Mouse (Mus musculus) hindbrain, embryonic 12.5 days (tissue): Measurements from ENCODE around the gene D17Wsu92e. TPM values are rescaled to one million over a fixed set of nuclear protein-coding genes. Genes with fewer than 3 reads are reported as not detected.

Experiments
- ATAC-seq: fragments of 200-750 bp; cut with Nextera tagmentation; 2 replicates; pipeline ENCODE4 v1.8.0; 2017; ENCODE audit warnings: moderate TSS enrichment; ENCODE audit not compliant: low FRiP score
- H3K27ac ChIP-seq: fragments of 300-500 bp; sonication (generic); 2 replicates; pipeline ENCODE4 v1.5.1; 2016; ENCODE audit warnings: mild to moderate bottlenecking
- H3K27me3 ChIP-seq: fragments of 300-500 bp; sonication (generic); 2 replicates; pipeline ENCODE4 v1.6.1; 2016; ENCODE audit warnings: mild to moderate bottlenecking
- H3K36me3 ChIP-seq: fragments of 300-500 bp; sonication (generic); 2 replicates; pipeline ENCODE4 v1.6.1; 2016; ENCODE audit warnings: mild to moderate bottlenecking
- H3K4me1 ChIP-seq: fragments of 300-500 bp; sonication (generic); 2 replicates; pipeline ENCODE4 v1.6.1; 2016
- H3K4me2 ChIP-seq: fragments of 300-500 bp; sonication (generic); replicated peaks from 2 replicates; pipeline ENCODE4 v1.6.1; 2016; ENCODE audit warnings: mild to moderate bottlenecking
- H3K4me3 ChIP-seq: fragments of 300-500 bp; sonication (generic); 2 replicates; pipeline ENCODE4 v1.5.1; 2016; ENCODE audit warnings: mild to moderate bottlenecking
- H3K9ac ChIP-seq: fragments of 300-500 bp; sonication (generic); 2 replicates; pipeline ENCODE4 v1.6.1; 2016; ENCODE audit warnings: mild to moderate bottlenecking, moderate library complexity
- H3K9me3 ChIP-seq: fragments of 300-500 bp; sonication (generic); replicated peaks from 2 replicates; pipeline ENCODE4 v1.6.1; 2016; ENCODE audit warnings: mild to moderate bottlenecking
- WGBS: fragments of 180-500 bp; shearing (Covaris S2); methylation state at CpG from one replicate; pipeline ENCODE4 v1.1.7; 2016; 5-methylcytosine and 5-hydroxymethylcytosine counted together
- polyA plus RNA-seq: library from polyadenylated mRNA; unstranded; fragments of >200 nt; fragmentation: Nextera tagmentation; extraction: Ambion mirVana; gene quantifications from 2 replicates; pipeline ENCODE4 v1.2.1, GENCODE M21; 2016

Gene D17Wsu92e
- polyA plus RNA-seq, 1 experiment from 2014 or later = 13.7 TPM

DNA sequence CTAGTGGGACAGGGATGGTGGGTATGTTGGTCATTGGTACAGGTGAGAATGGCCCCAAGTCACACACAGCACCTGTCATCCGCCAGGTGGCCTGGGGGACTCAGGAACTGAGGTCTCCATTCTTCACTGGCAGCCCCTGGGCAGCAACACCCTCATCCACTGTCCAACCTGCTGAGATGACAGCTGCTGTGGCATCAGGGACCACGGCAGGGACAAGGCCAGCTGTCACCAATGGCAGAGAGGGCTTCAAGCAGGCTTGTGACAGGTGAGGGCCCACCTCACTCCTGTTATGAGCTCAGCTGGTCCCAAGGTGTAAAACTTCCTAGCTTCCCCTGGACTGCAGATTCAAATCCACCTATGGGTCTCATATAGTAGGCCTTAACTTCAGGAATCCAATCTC, 72.3 kb downstream of the D17Wsu92e start:
- Histone ChIP-seq H3K4me3 (no peak overlapping the region), H3K9ac (no peak overlapping the region), H3K4me1 (peaks cover 5% of the 10 kb centered on the region), H3K36me3 (peaks cover 6% of the 10 kb centered on the region; the same call in 1 of the 2 replicates), H3K9me3 (no peaks in the 10 kb centered on the region), H3K27ac (no peak overlapping the region), H3K4me2 (no peak overlapping the region), H3K27me3 (no peaks in the 10 kb centered on the region)
- 89% methylated on average over 2 of the region's 2 CpGs for WGBS
- ATAC-seq = no peak

DNA sequence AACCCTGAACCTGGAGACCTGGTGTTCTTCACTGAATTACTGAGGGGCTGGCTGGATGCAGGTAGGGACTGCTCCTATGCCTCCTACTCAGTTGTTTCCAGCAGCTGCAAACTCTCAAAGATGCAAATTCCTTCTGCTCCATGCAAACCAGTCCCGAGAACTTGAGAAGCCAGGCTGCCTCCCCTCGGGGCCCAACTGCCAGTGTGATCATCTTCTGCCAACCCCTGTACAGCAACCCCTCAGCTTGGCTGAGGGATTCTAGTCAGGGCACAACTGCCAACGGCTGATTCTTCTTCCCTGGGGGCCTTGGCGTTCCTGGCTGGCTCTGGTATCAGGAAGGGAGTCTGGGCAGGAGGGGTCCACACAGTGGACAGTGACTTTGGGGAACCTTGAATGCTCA, 74.0 kb downstream of the D17Wsu92e start:
- H3K27ac ChIP-seq = no peak overlapping the region
- H3K9ac ChIP-seq = no peak overlapping the region
- H3K4me3 ChIP-seq = no peak overlapping the region
- WGBS = 58% methylated on average over 4 of the region's 4 CpGs
- peaks cover 5% of the 10 kb centered on the region for H3K4me1 ChIP-seq
- no peak for ATAC-seq
- H3K27me3 ChIP-seq = no peaks in the 10 kb centered on the region
- H3K4me2 ChIP-seq = no peak overlapping the region
- peaks cover 6% of the 10 kb centered on the region; the same call in 1 of the 2 replicates for H3K36me3 ChIP-seq
- H3K9me3 ChIP-seq = no peaks in the 10 kb centered on the region

DNA sequence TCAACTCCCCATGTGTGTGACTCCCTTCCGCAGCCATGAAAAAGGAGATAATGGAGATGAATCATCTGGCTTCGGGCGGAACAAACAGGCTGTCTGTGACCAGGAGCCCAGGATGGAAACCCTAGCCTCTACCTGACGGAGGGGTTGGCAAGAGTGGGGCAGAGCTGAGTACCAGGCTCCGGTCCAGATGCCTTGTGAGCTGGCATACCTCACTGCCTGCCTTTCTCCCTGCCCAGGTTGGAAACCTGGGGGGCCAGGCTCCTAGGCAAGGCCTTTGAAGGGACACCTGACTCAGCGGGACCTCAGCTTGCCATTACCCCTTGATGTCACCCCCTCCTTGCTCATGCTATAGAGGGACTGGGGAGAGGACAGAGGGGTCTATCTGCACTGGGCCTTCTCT, 79.5 kb downstream of the D17Wsu92e start:
- H3K4me1 ChIP-seq = no peaks in the 10 kb centered on the region
- WGBS = 88% methylated on average over 6 of the region's 6 CpGs
- no peak overlapping the region for H3K9ac ChIP-seq
- no peak overlapping the region for H3K27ac ChIP-seq
- ATAC-seq = no peak
- no peaks in the 10 kb centered on the region for H3K27me3 ChIP-seq
- H3K4me3 ChIP-seq = no peak overlapping the region
- H3K36me3 ChIP-seq = no peaks in the 10 kb centered on the region
- no peaks in the 10 kb centered on the region for H3K9me3 ChIP-seq
- no peak overlapping the region for H3K4me2 ChIP-seq

DNA sequence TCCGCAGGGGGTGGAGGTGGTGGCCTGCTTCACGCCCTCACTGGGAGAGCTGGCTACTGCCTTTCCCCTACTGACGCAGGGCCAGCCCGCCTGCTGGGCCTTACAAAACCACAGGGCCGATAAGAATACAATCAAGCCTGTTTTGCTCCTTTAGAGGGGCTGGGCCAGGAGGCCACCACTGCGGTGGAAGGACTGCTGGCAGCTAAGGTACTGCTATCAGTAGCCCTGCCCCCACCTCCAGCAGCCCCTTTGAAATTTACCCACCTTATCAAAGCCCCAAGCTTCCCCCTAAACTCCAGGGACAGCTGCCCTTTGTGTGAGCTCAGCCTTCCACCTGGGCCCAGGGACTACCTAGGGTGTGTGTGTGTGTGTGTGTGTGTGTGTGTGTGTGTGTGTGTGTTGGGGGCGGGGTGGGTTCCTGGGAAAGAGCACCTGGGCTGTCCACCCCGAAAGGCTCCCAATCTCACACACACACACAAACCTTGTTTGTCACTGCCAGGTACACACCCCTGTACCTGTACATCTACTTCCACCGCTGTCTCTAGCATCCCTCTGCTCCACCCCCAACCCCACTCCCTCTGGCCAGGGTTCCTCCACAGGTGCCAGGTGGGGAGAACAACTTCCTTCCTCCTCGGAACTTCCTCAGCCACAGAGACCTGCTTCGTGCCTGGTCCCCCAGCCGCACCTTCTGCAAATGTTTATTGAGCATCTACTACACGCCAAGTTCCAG, 85.9 kb downstream of the D17Wsu92e start:
- ATAC-seq = no peak
- Histone ChIP-seq H3K9ac (peak overlapping the region; percentile 32; the same call in 1 of the 2 replicates), H3K9me3 (no peaks in the 10 kb centered on the region), H3K27ac (no peak overlapping the region), H3K27me3 (no peaks in the 10 kb centered on the region), H3K4me2 (no peak overlapping the region), H3K4me3 (no peak overlapping the region), H3K4me1 (peaks cover 5% of the 10 kb centered on the region), H3K36me3 (no peaks in the 10 kb centered on the region)
- WGBS = 22% methylated on average over 11 of the region's 13 CpGs

DNA sequence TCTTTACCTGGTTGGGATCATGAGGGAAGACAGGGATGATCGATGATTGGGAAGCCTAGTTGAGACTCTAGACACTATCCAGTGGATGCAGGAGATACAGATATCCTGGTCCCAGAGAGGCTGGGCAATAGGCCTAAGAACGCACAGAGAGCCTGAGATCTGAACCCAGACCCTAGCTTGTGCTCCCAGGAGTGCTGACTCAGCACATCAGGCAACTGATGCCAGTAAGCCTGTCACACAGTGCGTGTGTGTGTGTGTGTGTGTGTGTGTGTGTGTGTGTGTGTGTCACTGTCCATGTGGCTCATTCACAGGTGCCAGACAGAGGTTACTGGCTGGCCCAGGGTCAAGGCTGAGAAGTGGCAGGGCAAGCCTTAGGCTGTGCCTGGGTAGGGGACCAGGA, 87.8 kb downstream of the D17Wsu92e start:
- H3K9ac ChIP-seq = no peak overlapping the region
- H3K4me1 ChIP-seq = peaks cover 5% of the 10 kb centered on the region
- no peak overlapping the region for H3K4me3 ChIP-seq
- H3K36me3 ChIP-seq = no peaks in the 10 kb centered on the region
- no peak for ATAC-seq
- H3K27ac ChIP-seq = no peak overlapping the region
- no peak overlapping the region for H3K4me2 ChIP-seq
- WGBS = 88% methylated on average over 3 of the region's 3 CpGs
- H3K9me3 ChIP-seq = no peaks in the 10 kb centered on the region
- H3K27me3 ChIP-seq = no peaks in the 10 kb centered on the region

DNA sequence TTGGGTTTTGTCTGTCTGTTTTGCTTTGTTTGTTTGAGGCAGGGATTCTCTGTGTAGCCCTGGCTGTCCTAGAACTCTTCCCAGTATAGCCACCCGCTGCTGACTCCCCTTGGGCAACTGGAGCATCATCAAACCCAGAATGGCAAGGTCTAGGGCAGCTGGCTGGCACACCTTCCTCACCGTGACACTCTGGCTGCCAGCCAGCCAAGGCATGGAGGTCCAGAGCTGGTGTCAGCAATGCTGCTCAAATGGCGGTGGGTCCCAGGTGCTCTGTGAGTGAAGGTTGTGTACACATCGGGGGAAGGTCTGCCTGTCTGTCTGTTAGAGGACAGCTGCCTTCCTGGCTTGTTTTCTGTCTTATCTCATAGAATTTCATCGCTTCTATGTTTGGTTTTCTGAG, 88.3 kb downstream of the D17Wsu92e start:
- H3K4me2 ChIP-seq = no peak overlapping the region
- H3K27ac ChIP-seq = no peak overlapping the region
- H3K4me3 ChIP-seq = no peak overlapping the region
- no peaks in the 10 kb centered on the region for H3K36me3 ChIP-seq
- ATAC-seq = no peak
- H3K27me3 ChIP-seq = no peaks in the 10 kb centered on the region
- H3K4me1 ChIP-seq = peaks cover 5% of the 10 kb centered on the region
- 83% methylated on average over 5 of the region's 5 CpGs for WGBS
- H3K9ac ChIP-seq = no peak overlapping the region
- no peaks in the 10 kb centered on the region for H3K9me3 ChIP-seq

DNA sequence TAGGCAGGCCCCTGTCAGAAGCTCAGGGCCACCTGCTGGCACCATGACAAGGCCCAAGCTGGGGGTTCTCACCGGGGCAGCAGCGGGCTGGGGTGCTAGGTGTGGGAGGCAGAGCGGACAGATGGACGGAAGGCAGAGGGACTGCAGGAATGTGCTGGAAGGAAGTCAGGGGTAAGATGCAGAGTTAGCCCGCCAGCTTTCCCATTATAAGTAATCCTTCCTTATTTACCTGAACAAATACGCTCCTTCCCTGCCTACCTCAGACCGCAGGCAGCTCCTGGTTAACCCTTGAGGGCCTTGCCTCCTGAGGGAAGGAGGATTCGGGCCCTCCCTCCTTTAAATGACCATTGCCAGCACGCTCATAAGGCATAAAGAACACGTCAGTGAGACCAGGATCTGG, 91.7 kb downstream of the D17Wsu92e start, which contains the start of gene Spdef:
Spdef (minus strand) TSS at position 186 of the 400 bp plus-strand sequence.
- Histone ChIP-seq H3K27ac (no peak within 1 kb of the TSS), H3K9me3 (no peaks in the 10 kb centered on the region), H3K4me3 (no peak within 1 kb of the TSS), H3K4me2 (no peak within 1 kb of the TSS), H3K36me3 (no peaks in the 10 kb centered on the region), H3K9ac (no peak within 1 kb of the TSS), H3K27me3 (peaks cover 3% of the 10 kb centered on the region; the same call in 1 of the 2 replicates), H3K4me1 (peaks cover 12% of the 10 kb centered on the region)
- 83% methylated on average over 10 of the region's 10 CpGs for WGBS
- ATAC-seq = no peak

DNA sequence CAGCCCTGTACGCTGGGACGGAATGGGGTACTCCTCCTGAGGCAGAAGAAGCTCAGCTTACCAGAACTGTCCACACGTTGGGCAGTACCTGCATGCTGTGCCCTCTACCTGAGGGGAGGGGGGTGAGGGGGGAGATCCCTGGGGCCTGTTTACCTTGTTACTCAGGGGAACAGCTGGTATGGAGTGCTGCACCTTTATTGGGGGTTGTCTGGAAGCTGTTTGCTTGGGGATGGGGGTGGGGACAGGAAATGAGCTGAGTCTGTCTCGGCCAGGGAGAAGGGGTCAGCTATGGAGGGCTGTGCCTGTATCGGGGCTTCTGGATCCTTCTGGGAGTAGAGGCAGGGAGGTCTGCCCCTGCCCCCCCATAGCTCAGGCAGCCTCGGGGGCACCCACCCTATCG, 93.9 kb downstream of the D17Wsu92e start:
- no peaks in the 10 kb centered on the region for H3K9me3 ChIP-seq
- no peaks in the 10 kb centered on the region for H3K36me3 ChIP-seq
- ATAC-seq = no peak
- H3K27me3 ChIP-seq = peaks cover 3% of the 10 kb centered on the region; the same call in 1 of the 2 replicates
- 53% methylated on average over 7 of the region's 7 CpGs for WGBS
- H3K4me1 ChIP-seq = peaks cover 12% of the 10 kb centered on the region
- no peak overlapping the region for H3K4me2 ChIP-seq
- H3K27ac ChIP-seq = no peak overlapping the region
- no peak overlapping the region for H3K9ac ChIP-seq
- H3K4me3 ChIP-seq = no peak overlapping the region

DNA sequence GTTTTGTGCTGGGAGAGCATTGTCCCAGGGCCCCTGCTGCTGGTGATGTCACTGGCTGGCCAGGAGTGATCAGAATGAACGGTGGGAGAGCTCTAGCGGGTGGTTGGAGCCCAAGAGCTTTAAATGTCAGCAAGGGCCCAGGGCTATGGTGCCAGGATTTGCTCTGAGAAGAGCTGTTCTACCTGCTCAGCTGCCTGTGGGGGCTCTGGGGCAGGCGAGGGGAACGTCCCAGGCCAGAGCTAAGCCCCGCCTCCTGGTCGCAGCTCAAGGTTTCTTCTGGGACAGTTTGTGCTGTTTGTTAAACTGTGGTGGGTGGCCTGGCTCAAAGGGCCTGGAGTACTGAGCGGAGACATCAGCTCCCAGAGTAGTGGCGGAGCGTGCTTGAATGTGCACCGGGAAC, 95.0 kb downstream of the D17Wsu92e start:
- no peaks in the 10 kb centered on the region for H3K36me3 ChIP-seq
- peaks cover 12% of the 10 kb centered on the region for H3K4me1 ChIP-seq
- H3K27ac ChIP-seq = no peak overlapping the region
- H3K27me3 ChIP-seq = peaks cover 5% of the 10 kb centered on the region
- H3K9ac ChIP-seq = no peak overlapping the region
- H3K9me3 ChIP-seq = no peaks in the 10 kb centered on the region
- H3K4me3 ChIP-seq = no peak overlapping the region
- WGBS = 18% methylated on average over 10 of the region's 10 CpGs
- ATAC-seq = 0 out of 2 replicates have a peak, but pooled peaks have one; percentile 15
- peak overlapping the region; percentile 14 for H3K4me2 ChIP-seq

DNA sequence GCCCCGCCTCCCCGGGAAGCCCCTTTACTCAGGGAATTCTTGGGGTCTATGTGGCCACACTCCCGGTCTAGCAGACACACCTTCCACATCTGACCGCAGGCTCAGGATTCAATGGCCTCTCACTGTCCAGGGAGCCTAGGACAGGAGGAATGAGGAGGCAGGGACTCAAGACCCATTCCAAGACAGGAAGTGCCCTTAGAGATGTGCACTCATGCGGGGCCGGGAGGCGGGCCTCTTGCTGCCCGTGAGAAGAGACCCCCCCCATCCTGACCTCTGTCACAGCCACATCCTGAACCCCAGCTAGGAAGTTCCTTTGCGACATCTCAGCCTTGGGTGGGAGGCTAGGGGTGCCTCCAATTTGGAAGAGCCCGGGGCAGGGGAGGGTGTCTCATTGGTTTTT, 95.4 kb downstream of the D17Wsu92e start:
- WGBS = 34% methylated on average over 10 of the region's 10 CpGs
- no peak overlapping the region for H3K27ac ChIP-seq
- H3K4me2 ChIP-seq = peak overlapping the region; percentile 14
- H3K4me3 ChIP-seq = no peak overlapping the region
- H3K36me3 ChIP-seq = no peaks in the 10 kb centered on the region
- H3K9ac ChIP-seq = no peak overlapping the region
- H3K9me3 ChIP-seq = no peaks in the 10 kb centered on the region
- peaks cover 12% of the 10 kb centered on the region for H3K4me1 ChIP-seq
- ATAC-seq = no peak
- H3K27me3 ChIP-seq = peaks cover 5% of the 10 kb centered on the region

DNA sequence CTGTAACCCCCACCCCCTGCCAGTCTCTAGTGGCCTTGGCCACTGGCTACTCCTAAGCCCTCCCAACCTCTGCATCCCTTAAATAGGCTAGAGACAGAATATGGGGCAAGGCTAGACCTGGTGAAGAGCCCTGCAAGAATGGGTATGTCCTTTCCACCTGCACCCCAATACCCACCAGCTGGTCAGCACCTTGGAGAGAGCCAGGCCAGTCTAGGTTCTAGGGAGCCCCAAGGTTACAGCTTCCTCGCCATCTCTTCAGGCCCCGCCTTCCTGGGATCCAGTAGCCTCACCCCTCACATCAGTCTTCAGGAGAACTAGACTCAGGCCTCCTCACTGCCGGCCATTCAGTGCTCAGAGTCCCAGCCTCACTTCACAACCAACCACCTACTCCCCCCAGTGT, 96.1 kb downstream of the D17Wsu92e start:
- Histone ChIP-seq H3K9me3 (no peaks in the 10 kb centered on the region), H3K4me2 (no peak overlapping the region), H3K9ac (no peak overlapping the region), H3K4me3 (no peak overlapping the region), H3K27ac (no peak overlapping the region), H3K27me3 (peaks cover 5% of the 10 kb centered on the region), H3K36me3 (no peaks in the 10 kb centered on the region), H3K4me1 (peaks cover 12% of the 10 kb centered on the region)
- 27% methylated on average over 3 of the region's 3 CpGs for WGBS
- no peak for ATAC-seq

DNA sequence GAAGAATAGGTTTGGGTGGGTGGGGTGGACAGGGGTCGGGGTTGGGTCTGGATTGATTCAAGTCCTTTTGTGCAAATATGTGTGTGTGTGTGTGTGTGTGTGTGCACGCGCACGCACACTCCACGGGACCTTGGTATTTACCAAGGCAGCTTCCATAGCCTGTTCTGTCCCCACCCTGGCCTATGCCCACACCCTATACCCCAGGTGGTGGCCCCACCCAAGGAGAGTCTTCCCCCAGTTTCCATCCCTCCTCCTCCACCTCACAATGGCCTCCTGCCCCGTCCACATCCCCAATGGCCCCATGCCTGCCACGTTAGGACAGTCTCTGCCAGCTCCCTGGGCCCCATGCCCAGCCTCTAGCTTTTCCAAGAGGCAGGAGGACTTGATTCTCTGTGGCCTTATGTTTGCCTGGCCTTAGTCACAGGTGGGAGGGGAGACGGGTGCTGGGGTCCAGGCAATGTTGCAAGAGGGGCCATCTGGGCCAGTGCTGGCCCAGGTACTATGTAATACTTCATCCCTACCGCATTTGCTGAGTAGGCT, 99.3 kb downstream of the D17Wsu92e start:
- Histone ChIP-seq H3K9ac (no peak overlapping the region), H3K36me3 (no peaks in the 10 kb centered on the region), H3K27me3 (peaks cover 10% of the 10 kb centered on the region), H3K9me3 (no peaks in the 10 kb centered on the region), H3K27ac (no peak overlapping the region), H3K4me1 (peaks cover 23% of the 10 kb centered on the region), H3K4me3 (no peak overlapping the region), H3K4me2 (no peak overlapping the region)
- WGBS = 76% methylated on average over 9 of the region's 9 CpGs
- ATAC-seq = no peak

DNA sequence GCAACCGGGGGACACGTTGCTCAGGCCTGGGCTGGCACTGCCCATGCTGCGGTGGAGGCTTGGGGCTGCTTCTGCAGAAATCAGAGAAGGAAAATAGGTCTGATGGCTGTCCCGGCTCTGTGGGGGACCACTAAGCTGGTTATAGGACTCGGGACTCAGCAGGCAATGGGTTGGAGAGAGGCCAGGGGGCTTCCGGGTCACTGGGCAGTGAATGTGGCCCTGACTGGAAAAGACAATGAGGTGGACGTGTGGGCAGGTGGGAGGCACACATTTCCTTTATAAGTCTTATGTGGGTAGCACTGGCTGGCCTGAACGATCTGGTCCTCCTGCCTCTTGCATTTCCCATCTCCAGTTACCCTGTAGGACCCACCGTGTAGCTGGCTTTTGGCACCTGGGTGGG, 100.1 kb downstream of the D17Wsu92e start:
- no peak for ATAC-seq
- no peak overlapping the region for H3K27ac ChIP-seq
- 43% methylated on average over 9 of the region's 9 CpGs for WGBS

More for the DNA sequence above, 100.1 kb downstream of the D17Wsu92e start:
- Histone ChIP-seq H3K9me3 (no peaks in the 10 kb centered on the region), H3K36me3 (no peaks in the 10 kb centered on the region), H3K9ac (no peak overlapping the region), H3K4me1 (peaks cover 17% of the 10 kb centered on the region), H3K4me2 (no peak overlapping the region), H3K4me3 (no peak overlapping the region), H3K27me3 (peaks cover 10% of the 10 kb centered on the region)
